Mouse (Mus musculus) megakaryocyte-erythroid progenitor cell, adult 5-6 weeks (primary cell): ENCODE data around the gene Bcor. TPM values are rescaled to one million over a fixed set of nuclear protein-coding genes. Genes with fewer than 3 reads are reported as not detected.

Source experiments
- ATAC-seq: replicated peaks from 2 replicates; pipeline ENCODE4 v1.8.0; 2016; ENCODE audit warnings: mild to moderate bottlenecking, inconsistent platforms; ENCODE audit not compliant: severe bottlenecking, poor library complexity, low FRiP score, low TSS enrichment
- total RNA-seq, 2 experiments: library from RNA; stranded (forward) in 1 of 2; stranded (reverse) in 1 of 2; fragments of 200-1000, 215-1000 nt in 1 of 2; fragments of >200 nt in 1 of 2; fragmentation: Nextera tagmentation in 1 of 2; gene quantifications; 2 replicates each; pipeline ENCODE4 v1.2.3; 2014 to 2017

Gene Bcor
- total RNA-seq, 2 experiments from 2014 or later = 28.9 to 35.6 TPM

- ATAC-seq = no peak
Observed at GRCm38 (mm10) chrX:11996891-11997290, 163.3 kb downstream of the Bcor start.

- ATAC-seq = no peak
Observed at GRCm38 (mm10) chrX:11996489-11996888, 163.7 kb downstream of the Bcor start.

GRCm38 (mm10) chrX:11993641-11994419 lies 166.3 kb downstream of the Bcor start:
- ATAC-seq = peak; percentile 60

- no peak for ATAC-seq
Observed at GRCm38 (mm10) chrX:11989471-11989870, 170.7 kb downstream of the Bcor start.

GRCm38 (mm10) chrX:11988191-11988896 lies 171.8 kb downstream of the Bcor start:
- no peak for ATAC-seq

GRCm38 (mm10) chrX:11987602-11988001 lies 172.6 kb downstream of the Bcor start:
- no peak for ATAC-seq
